Mouse (Mus musculus) ovary, adult 18-20 months (tissue): Measurements from ENCODE around the gene Vamp8.

Source experiments
- DNase-seq: peaks from one replicate; pipeline ENCODE4 v3.0.0; 2022; ENCODE audit warnings: low spot score, mixed read lengths

Vamp8 gene

DNA sequence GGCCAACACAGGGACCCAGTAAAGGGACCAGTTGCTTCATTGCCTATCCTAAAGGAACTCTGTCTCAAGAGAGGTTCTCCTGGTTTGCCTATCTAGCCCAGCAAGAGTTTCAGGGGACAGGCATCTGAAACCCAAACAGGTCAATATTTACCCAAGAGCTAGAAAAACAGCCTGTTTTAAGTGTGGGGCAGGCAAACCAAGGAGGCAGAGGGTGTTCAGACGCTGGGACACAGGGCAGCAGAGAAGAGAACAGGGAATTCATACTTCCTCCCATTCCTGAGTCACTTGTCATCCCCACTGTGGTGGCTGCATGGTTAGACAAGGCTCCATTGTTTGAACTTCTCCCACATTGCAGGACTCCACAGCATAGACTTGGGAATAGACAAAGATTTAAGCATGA is 18.9 kb downstream of the Vamp8 start:
- no peak for DNase-seq

DNA sequence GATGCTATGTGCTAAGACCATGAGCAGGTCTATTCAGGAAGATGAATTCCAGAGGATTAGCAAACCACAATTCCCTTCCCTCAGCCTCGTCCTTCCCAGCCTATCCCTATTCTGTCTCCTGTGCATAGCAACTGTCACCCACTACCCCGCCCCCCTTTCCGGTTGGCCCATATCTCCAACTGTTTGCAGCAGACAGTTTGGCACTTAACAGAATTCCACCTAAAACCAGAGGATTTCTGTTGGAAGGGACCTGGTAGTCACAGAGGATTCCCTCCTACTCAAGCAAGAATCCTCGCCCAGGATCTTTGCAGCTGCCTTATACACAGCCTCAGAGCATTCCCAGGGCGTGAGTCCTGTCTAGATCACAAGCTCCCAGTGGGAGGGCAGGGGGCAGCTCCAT is 19.4 kb downstream of the Vamp8 start:
- no peak for DNase-seq

DNA sequence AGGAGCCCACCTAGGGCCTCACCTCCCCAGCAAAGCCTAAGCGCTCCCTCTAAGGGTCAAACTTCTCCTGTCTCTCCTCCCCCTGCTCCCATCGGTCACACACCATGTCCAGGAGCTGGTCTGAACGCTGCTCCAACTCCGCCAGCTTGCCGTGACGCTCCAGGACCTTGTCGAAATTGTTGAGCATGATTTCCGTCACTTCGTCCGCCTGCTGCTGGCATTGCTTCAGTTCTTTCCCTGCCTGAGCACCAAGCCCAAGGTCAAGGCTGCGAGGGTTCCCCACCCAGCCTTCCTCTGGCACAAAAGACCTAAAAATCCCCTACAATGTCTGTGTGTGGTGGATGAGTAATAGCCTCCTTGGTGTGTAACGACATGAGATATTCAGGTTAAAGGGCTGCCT is 20.4 kb downstream of the Vamp8 start:
- peak; percentile 70 for DNase-seq

DNA sequence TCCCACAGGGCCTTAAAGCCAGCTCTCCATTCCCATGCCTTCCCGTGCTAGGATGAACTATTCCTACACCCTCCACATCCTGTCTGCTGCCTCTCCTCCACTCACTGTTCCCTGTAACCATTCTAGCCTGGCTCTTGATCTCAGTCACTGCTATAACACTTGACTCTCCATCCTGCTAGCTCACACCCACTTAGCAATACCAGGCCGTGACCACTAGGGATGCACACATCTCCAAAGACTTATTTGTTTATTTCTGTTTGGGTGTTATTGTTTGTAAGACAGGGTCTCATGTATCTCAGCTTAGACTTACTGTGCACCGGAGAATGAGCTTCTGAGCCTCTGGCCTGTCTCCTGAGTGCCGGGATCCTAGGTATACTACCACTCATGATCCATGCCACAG is 20.9 kb downstream of the Vamp8 start:
- DNase-seq: no peak

DNA sequence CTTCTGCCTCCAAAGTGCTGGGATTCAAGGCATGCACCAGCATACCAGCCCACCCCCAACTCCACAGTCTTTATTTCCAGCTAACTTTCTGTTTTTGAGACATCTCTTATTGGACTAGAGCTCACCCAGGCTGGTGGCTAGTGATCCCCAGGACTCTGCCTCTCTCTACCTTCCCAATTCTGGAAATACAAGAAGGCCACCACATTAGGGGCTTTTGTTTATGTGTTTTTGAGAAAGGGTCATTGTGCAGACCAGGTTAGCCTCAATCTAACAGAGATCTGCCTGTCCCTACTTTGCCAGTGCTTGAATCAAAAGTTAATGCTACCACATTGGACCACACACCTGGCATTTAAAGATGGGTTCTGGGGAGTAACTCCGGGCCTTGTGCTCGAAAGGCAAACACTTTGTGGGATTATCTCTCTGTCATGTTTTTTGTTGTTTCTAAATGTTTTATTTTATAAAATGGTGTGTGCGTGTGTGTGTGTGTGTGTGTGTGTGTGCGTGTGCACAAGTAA is 23.0 kb downstream of the Vamp8 start:
- no peak for DNase-seq

DNA sequence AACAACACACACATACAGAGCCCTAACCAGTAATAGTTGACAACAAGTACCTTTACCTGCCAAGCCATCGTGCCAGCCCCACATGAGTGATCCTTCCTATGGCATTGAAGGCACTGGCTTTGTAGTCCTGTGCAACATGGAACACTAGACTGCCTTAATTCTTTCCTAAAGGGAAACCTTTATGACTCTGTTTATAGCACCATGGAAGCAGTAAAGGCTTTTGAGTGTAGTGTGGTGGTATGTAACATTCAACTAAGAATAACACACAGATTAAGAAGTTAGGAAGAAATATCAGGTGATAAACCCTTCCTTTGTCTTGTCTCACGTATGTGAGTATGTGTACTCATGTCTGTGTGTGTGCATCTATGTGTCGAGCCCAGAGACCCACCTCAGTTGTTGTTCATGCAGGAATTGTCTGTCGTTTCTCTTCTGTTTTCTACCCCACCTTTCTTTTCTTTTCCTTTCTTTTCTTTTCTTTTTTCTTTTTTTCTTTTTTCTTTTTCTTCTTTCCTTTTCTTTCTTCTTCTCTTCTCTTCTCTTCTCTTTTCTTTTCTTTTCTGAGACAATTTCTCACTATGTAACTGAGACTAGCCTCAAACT is 23.6 kb downstream of the Vamp8 start, which contains the start of gene Rnf181:
Rnf181 (minus strand) TSS at position 113 of the 600 bp plus-strand sequence.
- no peak for DNase-seq

DNA sequence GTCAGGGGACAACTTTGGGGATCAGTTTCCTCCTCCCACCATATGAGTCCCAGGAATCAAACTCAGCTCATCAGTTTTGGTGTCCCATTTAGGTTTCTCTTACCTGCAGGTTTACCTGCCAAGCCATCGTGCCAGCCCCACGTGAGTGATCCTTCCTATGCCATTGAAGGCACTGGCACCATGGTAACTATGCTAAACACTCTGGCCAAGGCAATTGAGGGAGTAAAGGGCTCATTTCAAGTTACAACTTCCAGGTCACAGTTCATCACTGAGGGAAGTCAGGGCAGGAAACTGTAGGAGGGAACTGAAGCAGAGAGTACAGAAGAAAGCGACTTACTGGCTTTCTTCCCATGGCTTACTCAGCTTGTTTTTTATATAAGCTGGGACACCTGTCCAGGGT is 24.2 kb downstream of the Vamp8 start:
- no peak for DNase-seq

DNA sequence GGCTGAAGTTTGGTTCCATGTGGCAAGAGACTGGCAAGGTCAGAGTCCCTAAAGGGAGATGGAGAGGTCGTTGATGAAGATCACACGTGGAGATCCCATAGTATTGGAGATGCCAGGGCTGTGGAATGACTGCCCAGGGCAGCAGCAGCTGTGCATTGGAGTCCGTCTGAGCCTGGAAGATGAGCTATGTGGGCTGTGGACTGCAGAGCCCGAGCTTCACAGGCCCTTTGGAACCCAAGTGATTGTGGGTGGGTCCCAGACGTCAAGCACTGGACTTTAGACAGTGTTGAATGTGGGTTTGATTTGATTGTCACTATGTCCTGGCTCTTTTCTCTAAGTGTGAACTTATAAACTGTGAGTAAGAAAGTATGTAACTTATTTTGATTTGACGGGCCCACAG is 25.5 kb downstream of the Vamp8 start:
- DNase-seq: no peak

DNA sequence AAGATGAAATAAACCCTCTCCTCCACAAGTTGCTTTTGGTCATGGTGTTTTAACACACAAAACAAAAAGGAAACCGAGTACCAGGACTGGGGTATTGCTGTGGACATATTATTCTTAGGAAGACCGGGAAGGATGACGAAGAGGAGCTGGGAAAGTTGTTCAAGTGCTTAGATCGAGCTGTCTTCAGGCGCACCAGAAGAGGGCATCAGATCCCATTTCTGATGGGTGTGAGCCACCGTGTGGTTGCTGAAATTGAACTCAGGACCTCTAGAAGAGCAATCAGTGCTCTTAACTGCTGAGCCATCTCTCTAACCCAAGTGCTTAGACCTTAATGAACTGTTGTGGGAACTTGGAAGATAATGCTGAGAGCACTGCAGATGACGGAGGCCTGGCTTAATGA is 26.5 kb downstream of the Vamp8 start:
- DNase-seq: no peak

DNA sequence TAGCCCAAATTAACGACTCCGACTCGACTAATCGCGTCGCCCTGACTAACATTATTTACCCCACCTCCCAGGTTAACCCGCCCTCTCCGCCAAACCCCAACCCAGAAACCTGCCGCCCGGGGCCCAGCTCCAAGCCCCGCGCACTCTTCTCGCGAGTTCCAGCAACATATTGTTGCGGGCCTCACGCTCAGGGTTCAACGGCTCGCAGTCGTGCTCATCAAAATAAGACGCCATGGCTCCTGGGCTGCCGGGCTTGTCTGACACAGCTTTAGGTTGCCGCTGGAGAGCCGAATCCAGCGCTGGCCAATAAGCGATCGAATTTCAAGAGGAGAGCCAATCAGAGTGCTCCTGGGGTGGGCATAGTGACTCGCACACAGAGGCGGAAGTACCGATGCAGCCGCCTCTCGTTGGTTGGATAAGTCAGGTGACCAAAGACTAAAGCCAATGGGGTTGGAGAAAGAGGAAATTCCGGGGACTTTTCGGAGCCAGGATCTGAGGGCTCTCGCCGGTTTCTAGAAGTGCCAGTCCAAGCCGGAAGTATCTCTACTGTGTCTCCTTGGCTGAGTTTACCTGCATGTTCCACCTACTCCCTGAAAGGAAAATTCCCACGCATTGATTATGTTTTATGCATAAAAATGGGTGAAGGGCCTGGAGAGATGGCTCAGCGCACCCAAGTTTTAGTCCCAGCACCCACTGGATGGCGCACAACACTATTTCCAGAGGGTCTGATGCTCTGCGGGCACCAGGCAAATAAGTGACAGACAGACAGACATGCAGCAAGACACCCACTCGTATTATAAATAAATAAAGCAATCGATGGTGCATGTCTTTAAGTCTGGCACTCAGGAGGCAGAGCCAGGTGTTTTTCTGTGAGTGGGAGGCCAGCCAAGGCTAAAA is 28.1 kb downstream of the Vamp8 start:
- DNase-seq: peak; percentile 96

DNA sequence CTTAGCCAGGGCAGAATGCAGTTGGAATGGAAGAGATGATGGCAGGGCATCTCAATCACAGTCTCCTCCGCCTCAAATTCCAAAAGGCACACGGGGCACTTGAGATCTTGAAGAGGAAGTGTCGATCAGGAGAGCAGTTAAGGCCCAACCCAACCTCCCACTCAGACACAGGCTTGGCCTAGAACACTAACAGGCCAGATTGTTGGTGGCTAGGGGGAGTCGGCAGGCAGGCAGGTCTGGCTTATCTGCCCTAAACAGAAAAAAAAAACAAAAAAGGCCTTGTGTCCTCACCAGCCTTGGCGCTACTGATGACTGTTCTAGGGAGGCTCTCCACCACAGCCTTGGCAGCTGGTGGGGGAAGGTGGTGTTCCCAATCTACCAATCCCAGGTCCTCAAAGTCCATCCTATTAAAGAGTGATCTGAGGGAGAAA is 29.4 kb downstream of the Vamp8 start:
- peak; percentile 68 for DNase-seq

DNA sequence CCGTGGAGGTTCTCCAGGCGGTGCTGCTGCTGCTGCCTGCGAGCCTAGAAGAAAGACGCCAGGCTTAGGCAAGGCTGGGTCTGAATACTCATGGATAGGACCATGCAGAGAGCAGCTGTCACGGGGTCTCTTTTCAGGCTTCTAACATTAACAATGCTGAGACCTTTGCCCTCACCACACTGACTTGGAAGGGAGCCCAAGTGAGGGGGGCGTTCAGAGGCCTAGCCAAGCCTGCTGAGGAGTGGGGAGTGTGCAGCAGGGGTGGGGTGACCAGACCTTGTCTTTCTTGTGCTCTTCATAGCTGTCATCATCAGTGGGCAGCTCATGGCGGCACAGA is 29.9 kb downstream of the Vamp8 start:
- no peak for DNase-seq

DNA sequence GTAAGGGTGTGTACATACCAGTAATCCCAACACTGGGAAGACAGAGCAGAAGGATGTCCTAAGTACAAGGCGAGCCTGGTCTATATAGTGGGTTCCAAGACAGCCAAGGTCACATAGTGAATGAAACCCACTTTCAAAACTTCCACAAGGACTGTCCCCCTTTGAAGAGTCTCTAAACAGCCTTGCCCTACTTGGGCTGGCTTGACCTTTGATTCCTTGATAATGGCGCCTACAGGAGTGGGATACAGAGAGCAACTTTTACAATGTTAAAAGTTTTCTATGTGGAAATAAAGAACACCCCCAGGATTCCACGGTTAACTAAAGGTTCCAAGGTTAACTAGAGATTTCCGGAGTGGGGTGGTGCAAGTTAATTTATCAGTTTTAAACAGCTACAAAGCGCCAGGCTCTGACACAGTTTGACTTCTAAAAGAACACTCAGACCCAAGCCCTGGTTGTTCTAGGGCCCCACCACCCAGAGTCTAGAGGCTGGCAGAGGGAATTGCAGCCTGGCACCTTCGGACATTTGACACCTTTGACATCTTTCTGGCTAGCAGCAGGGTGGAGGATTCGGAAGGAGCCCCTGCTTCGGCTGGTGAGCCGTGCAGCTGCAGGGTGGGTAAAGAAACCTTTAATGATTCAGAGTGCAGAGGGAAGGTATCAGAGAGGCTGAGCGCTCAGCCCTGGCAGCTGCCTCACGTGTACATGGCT is 30.5 kb downstream of the Vamp8 start:
- no peak for DNase-seq

DNA sequence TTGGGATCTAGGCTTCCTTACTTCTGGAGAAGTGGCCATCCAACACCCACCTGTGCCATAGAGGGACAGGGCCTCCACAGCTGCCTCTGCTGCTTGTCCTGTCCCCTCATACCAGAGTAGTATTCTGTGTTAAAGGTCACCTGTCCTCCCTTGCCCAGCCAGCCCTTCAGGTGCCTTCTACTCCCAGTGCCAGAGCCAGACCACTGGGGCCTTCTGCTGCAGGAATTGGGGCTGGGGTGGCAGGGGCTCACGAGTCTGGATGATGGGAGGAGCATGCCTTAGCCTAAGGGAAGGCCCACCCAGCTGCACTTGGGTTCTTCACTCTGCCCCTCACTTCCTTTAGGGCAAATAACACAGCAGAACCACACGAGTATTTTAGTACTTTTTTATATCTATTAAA is 31.2 kb downstream of the Vamp8 start:
- DNase-seq: no peak

DNA sequence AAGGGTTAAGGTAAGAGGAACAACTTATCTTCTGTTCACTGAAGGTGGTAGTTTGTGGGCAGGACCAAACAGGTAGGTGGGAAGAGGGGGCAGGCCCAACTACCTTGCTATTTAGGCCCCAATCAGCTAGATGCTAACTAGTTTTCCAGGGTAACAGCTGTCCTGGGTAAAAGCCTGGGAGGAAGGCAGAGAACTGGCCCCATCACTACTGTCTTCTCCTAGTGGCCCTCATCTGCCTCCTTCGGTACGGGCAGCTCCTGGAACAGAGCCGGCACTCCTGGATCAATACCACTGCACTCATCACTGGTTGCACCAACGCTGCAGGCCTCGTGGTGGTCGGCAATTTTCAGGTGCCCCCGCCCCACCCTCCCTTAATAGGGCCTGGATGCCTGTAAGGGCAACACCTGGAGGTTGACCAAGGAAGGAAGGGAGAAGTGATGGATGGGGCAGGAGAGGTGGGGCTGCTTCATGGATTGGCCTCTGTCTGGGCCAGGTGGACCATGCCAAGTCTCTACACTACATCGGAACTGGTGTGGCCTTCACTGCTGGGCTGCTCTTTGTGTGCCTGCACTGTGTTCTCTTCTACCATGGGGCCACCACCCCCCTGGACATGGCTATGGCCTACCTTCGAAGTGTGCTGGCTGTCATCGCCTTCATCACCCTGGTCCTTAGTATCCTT is 32.3 kb downstream of the Vamp8 start:
- no peak for DNase-seq

DNA sequence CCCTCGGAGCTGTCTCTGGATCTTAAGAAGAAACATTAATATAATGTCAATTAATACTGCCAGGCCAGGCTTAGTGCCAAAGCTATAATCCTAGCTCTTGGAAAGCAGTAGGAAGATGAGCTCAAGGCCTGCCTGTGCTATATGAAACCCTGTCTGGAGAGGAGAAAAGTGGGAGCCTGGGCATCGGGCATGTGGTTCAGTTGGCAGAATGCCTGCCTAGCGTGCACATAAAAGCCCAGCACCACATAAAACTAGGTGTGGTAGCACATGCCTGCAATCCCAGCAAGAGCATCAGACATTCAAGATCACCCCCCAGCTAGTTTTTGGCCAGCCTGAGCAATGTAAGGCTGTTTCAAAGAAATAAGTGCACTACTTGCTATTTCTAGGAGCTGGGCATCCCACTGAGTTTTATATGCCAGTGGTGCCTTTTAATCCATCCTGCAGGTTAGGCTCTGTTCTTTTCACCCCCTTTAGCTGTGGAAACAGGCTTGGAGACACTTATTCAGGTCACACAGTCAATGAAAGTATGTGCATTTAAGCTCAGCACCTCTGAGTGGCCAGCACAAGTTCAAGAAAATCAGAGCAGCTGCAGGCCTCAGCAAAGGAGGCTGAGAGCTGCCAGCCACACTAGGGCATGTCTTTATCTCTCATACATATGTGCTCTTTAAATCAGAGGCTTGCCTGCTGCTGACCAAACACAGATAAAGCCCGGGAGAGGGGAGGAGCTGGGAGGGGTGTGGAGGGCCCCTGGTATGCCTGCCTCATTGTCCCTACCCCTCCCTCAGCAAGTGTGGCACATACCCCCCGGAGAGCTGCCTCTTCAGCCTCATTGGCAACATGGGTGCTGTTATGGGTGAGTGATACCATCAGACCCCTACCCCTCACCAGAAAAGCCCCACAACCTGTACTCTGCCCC is 33.1 kb downstream of the Vamp8 start:
- no peak for DNase-seq

DNA sequence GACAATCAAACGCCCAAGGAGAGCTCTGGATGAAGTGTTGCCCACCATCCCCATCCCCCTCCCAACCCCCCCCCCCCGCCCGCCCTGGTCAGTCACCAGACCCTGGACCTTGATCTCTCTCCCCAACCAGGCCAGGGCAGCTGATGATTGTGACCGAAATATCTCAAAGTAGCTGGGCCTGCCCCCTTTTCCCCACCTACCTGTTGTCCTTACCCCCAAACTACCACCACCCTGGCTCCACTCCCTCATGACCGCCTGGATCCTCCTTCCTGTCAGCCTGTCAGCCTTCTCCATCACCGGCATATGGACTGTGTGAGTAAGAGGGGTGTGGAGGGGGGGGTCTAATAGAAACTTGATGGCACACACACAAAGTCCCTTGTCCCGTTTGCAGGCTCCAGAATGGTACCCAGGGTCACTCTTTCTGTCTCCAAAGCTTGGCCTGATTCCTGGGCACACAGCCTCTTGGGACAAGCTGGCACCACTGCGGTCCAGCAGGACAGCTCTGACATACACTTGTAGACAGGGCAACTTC is 34.4 kb downstream of the Vamp8 start:
- no peak for DNase-seq

DNA sequence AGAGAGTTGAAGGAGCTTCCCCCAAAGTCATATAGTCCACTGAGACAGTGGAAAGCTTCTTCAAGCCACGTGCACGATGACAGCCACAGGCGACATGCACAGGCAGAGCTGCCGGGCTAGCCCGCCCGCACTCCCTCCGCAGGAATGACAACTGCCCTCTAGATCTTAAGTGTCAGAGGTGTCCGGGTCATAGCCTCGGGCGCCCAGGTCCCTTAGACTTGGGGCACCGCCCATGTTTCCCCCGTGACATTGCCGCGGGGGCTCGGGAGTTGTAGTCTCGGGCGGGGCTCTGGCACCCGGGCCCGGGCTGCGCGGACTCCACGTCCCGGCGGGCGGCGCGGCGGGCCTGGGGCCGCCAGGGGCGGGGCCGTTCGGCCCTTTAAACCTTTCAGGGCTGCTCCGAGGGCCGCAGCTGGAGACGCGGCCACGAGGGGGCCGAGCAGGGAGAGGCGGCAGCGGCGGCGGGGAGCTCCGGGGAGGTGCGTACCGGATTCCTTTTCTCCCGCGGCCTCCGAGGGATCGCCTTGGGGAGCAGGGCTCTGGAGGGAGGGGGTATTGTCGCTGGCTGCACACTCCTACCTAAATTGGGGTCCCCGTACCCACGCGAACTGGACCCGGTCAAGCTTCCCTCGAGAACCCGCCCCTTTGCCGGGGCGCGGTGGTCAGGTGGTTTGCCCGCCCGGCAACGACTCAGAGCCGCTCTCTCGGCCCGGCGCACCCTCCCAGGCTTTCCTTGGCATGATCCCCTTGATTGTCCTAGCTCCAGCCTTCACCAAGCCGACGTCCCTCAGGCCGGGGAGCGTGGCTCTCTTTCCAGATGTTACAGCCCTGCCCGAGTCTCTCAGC is 35.2 kb downstream of the Vamp8 start, which contains the start of gene Tmem150a:
Tmem150a (plus strand) TSS at position 382 of the 846 bp plus-strand sequence.
- peak; percentile 75 for DNase-seq

DNA sequence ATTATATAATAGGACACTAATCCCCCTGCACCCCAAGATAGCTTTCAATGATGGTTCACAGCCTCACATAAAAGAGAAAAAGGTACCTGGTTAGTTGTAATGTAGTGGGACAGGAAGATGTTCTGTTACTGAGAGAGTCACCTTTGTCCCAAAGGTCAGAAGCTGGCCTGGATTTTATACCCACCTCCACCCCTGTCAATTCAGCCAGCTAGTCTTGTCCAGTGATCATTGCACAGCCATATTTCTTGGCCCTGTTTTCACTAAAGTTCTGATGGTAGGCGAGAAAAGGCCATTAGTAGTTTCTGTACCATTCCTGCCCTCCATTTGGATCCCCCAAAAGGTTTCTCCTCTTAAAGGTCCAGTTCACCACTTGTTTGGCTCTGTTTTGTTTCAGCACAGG is 36.5 kb downstream of the Vamp8 start:
- no peak for DNase-seq
